In the genomic region with DNA sequence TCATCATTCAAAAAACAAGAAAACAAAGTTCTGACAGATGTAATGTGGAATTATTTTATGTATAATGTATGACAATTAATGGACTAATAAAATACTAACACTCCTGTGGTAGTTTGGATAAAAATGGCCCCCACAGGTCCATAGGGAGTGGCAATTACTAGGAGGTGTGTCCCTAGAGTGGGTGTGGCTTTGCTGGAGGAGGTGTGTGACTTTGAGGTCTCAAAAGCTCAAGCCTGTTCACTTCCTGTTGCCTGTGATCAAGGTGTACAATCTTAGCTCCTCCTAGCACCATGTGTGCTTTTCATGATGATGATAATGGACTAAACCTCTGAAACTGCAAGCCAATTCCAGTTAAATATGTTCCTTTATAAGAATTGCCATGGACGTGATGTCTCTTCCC, we compare ENCODE assay signal across 17 mouse cellular contexts.
DNase-seq lines count a peak whose midpoint lies in the region.
"Had no signal": no experiment of that assay in that cellular context is flagged by ENCODE, and none has a peak within 500 bp of the region (broad histone marks: within the 10 kb centered on the region; RNA-seq: fewer than 3 reads in every experiment).

No protein-coding gene starts in this region.

- no peaks in the 10 kb centered on the region for H3K27me3 ChIP-seq in splenic B cell, adult 2 months (ENCODE audit: control insufficient read depth, insufficient read depth, low read length, poor library complexity, severe bottlenecking)
- H3K27me3 ChIP-seq: embryonic facial prominence, embryonic 15.5 days; forebrain, embryonic 12.5 days; hindbrain, embryonic 12.5 days; liver, embryonic 13.5 days had no signal

- no peaks in the 10 kb centered on the region for H3K36me3 ChIP-seq in splenic B cell, adult 2 months (ENCODE audit: control insufficient read depth, insufficient read depth, low read length, poor library complexity, severe bottlenecking)
- H3K36me3 ChIP-seq: embryonic facial prominence, embryonic 15.5 days; forebrain, embryonic 12.5 days; hindbrain, embryonic 12.5 days; liver, embryonic 13.5 days had no signal

- peak; percentile 35 to 46 for DNase-seq in spleen, postnatal 36 days (ENCODE audit: low spot score in 2 of 2)
- DNase-seq in spleen, postnatal 10 days (ENCODE audit: low spot score in 2 of 2) = no peak
- peak; percentile 27 for DNase-seq in c-Kit-positive CD71-positive TER-119-positive erythroid progenitor cells, embryonic 14.5 days (ENCODE audit: low spot score)
- DNase-seq in splenic B cell, adult 2 months (ENCODE audit: low read depth, low spot score) = peak; percentile 63
- no peak for DNase-seq in urinary bladder, postnatal 10 days (ENCODE audit: low spot score)
- no peak for DNase-seq in cerebellum, adult 9-10 months
- no peak for DNase-seq in layer of hippocampus, adult 9-11 months
- no peak for DNase-seq in lung, postnatal 36 days
- DNase-seq: cerebellum, adult 18-20 months; heart, adult 18-20 months; liver, embryonic 13.5 days; lung, postnatal 10 days; midbrain, embryonic 14.5 days; right cerebral cortex, postnatal 14 days had no signal

Comparison
In these comparisons a context has a peak if more than half of its experiments do, and no peak if none do; other contexts are left out.
1. DNase-seq: peak in spleen, postnatal 36 days (2 of 2), c-Kit-positive CD71-positive TER-119-positive erythroid progenitor cells, embryonic 14.5 days (single experiment) and splenic B cell, adult 2 months (single experiment); none in spleen, postnatal 10 days (0 of 2), urinary bladder, postnatal 10 days (single experiment), cerebellum, adult 9-10 months (single experiment), layer of hippocampus, adult 9-11 months (single experiment) and lung, postnatal 36 days (single experiment).